Mouse (Mus musculus) gastrocnemius, adult 2 months (tissue): Measurements from ENCODE around the gene Gm136. TPM values are rescaled to one million over a fixed set of nuclear protein-coding genes. Genes with fewer than 3 reads are reported as not detected.

Source experiments
- DNase-seq: peaks from one replicate; pipeline ENCODE4 v3.0.0; 2022
- H3K27ac ChIP-seq: fragments of 200-600 bp; 2 replicates; pipeline ENCODE4 v1.8.1; 2022; ENCODE audit warnings: mild to moderate bottlenecking
- H3K4me3 ChIP-seq: fragments of 200-600 bp; 2 replicates; pipeline ENCODE4 v1.8.1; 2022; ENCODE audit warnings: mild to moderate bottlenecking, moderate library complexity
- CTCF ChIP-seq: fragments of 200-600 bp; IDR thresholded peaks from 2 replicates; pipeline ENCODE4 v1.8.1; 2022; ENCODE audit warnings: antibody characterized with exemption, mild to moderate bottlenecking, moderate library complexity
- intact Hi-C: fragments of 180-260 bp; cut with DNase I; formaldehyde crosslinking; loops from one replicate; pipeline ENCODE4 v1.15.1; 2025
- long read RNA-seq, 2 experiments: library from polyadenylated mRNA; stranded (forward); transcript quantifications; one replicate each; pipeline ENCODE4 v2.0.0; 2021
- total RNA-seq, 2 experiments: library from RNA; stranded (reverse); gene quantifications; 2 replicates each; pipeline ENCODE4 v1.2.3; 2021

Gm136 gene
- not detected for total RNA-seq
- long read RNA-seq, experiment 1 = 0 reads
- long read RNA-seq, experiment 2 = 0 reads

- no peak for DNase-seq
- Histone ChIP-seq H3K4me3 (no peak within 1 kb of the TSS), H3K27ac (no peak within 1 kb of the TSS)
- no peak for TF ChIP-seq CTCF
- intact Hi-C loops = no loop called here
Measured at GRCm38 (mm10) chr4:34756163-34756562, at the start of gene Gm136. TSS of gene Gm136 (minus strand) at chr4:34756263.

GRCm38 (mm10) chr4:34801166-34802034, 45.3 kb upstream of the Gm136 start:
- Histone ChIP-seq H3K27ac (no peak overlapping the region), H3K4me3 (no peak overlapping the region)
- intact Hi-C loops = no loop called here
- DNase-seq = no peak
- TF ChIP-seq CTCF = no peak

- DNase-seq = no peak
- H3K4me3 ChIP-seq = no peak overlapping the region
- no peak overlapping the region for H3K27ac ChIP-seq
- intact Hi-C loops = no loop called here
- no peak for TF ChIP-seq CTCF
Measured at GRCm38 (mm10) chr4:34798005-34798404, 41.9 kb upstream of the Gm136 start.

- no peak for TF ChIP-seq CTCF
- DNase-seq = no peak
- H3K4me3 ChIP-seq = no peak overlapping the region
- H3K27ac ChIP-seq = no peak overlapping the region
- intact Hi-C loops = no loop called here
Measured at GRCm38 (mm10) chr4:34797294-34797983, 41.4 kb upstream of the Gm136 start.

GRCm38 (mm10) chr4:34796294-34796693, 40.2 kb upstream of the Gm136 start:
- no peak for TF ChIP-seq CTCF

GRCm38 (mm10) chr4:34786476-34786875, 30.4 kb upstream of the Gm136 start:
- Histone ChIP-seq H3K27ac (no peak overlapping the region), H3K4me3 (no peak overlapping the region)
- intact Hi-C loops = no loop called here
- TF ChIP-seq CTCF = no peak
- no peak for DNase-seq

More at GRCm38 (mm10) chr4:34796294-34796693, 40.2 kb upstream of the Gm136 start:
- no peak for DNase-seq
- intact Hi-C loops = no loop called here
- Histone ChIP-seq H3K27ac (no peak overlapping the region), H3K4me3 (no peak overlapping the region)

- no peak for DNase-seq
- no peak for TF ChIP-seq CTCF
- intact Hi-C loops = no loop called here
- Histone ChIP-seq H3K27ac (no peak overlapping the region), H3K4me3 (no peak overlapping the region)
Measured at GRCm38 (mm10) chr4:34785646-34786045, 29.6 kb upstream of the Gm136 start.

GRCm38 (mm10) chr4:34784865-34785264, 28.8 kb upstream of the Gm136 start:
- no peak for DNase-seq
- intact Hi-C loops = no loop called here
- Histone ChIP-seq H3K4me3 (no peak overlapping the region), H3K27ac (no peak overlapping the region)
- TF ChIP-seq CTCF = peak; percentile 45

- intact Hi-C loops = no loop called here
- peak; percentile 15; the same call in 1 of the 2 replicates for TF ChIP-seq CTCF
- Histone ChIP-seq H3K27ac (no peak overlapping the region), H3K4me3 (no peak overlapping the region)
- no peak for DNase-seq
Measured at GRCm38 (mm10) chr4:34782730-34783129, 26.7 kb upstream of the Gm136 start.

GRCm38 (mm10) chr4:34777677-34778527, 21.8 kb upstream of the Gm136 start, which contains the start of gene Smim8:
TSS of gene Smim8 (minus strand) at chr4:34778423.
- Histone ChIP-seq H3K27ac (peak within 1 kb of the TSS; percentile 93), H3K4me3 (peak within 1 kb of the TSS; percentile 85)
- intact Hi-C loops = loop anchor here (1.0 to 10.0 kb wide), 4 partner anchors 91 to 447 kb away; partner anchors contain the start of genes C9orf72, Slc35a1 and Zfp292
- TF ChIP-seq CTCF = peak; percentile 96
- DNase-seq = peak; percentile 94

- DNase-seq = no peak
- no peak for TF ChIP-seq CTCF
- intact Hi-C loops = loop anchor here (10.0 kb wide), 1 partner anchor 453 kb away; the partner anchor contains the start of gene C9orf72
- Histone ChIP-seq H3K27ac (no peak overlapping the region), H3K4me3 (no peak overlapping the region)
Measured at GRCm38 (mm10) chr4:34771652-34772371, 15.7 kb upstream of the Gm136 start.
